Mouse (Mus musculus) intestine, postnatal 0 days (tissue): ENCODE results near the gene Olfr1245. TPM values are rescaled to one million over a fixed set of nuclear protein-coding genes. Genes with fewer than 3 reads are reported as not detected.
"Not testable (repeated sequence)": the region's sequence is repeated elsewhere in the genome, so short reads cannot be mapped to it uniquely, and the experiment has no call there.

Experiments
- ATAC-seq: fragments of 200-750 bp; cut with Nextera tagmentation; 2 replicates; pipeline ENCODE4 v1.8.0; 2017; ENCODE audit warnings: mild to moderate bottlenecking, moderate TSS enrichment, moderate library complexity
- H3K27ac ChIP-seq: fragments of 300-500 bp; sonication (generic); 2 replicates; pipeline ENCODE4 v1.5.1; 2014; ENCODE audit warnings: mild to moderate bottlenecking, low read depth, low read length, moderate library complexity
- H3K27me3 ChIP-seq: fragments of 300-500 bp; sonication (generic); replicated peaks from 2 replicates; pipeline ENCODE4 v1.6.1; 2014; ENCODE audit warnings: low read length, mixed read lengths; ENCODE audit not compliant: control insufficient read depth, insufficient read depth
- H3K36me3 ChIP-seq: fragments of 300-500 bp; sonication (generic); 2 replicates; pipeline ENCODE4 v1.6.1; 2014; ENCODE audit warnings: mild to moderate bottlenecking, moderate library complexity; ENCODE audit not compliant: control insufficient read depth, insufficient read depth
- H3K4me1 ChIP-seq: fragments of 300-500 bp; sonication (generic); replicated peaks from 2 replicates; pipeline ENCODE4 v1.6.1; 2014; ENCODE audit warnings: antibody characterized with exemption, low read length, mixed read lengths; ENCODE audit not compliant: control insufficient read depth, insufficient read depth
- H3K4me2 ChIP-seq: fragments of 300-500 bp; sonication (generic); replicated peaks from 2 replicates; pipeline ENCODE4 v1.6.1; 2014; ENCODE audit warnings: low read depth, mild to moderate bottlenecking, moderate library complexity
- H3K4me3 ChIP-seq: fragments of 300-500 bp; sonication (generic); 2 replicates; pipeline ENCODE4 v1.5.1; 2014; ENCODE audit warnings: low read depth, low read length
- H3K9ac ChIP-seq: fragments of 300-500 bp; sonication (generic); 2 replicates; pipeline ENCODE4 v1.6.1; 2014; ENCODE audit warnings: mild to moderate bottlenecking, low read depth, low read length
- H3K9me3 ChIP-seq: fragments of 300-500 bp; sonication (generic); 2 replicates; pipeline ENCODE4 v1.6.1; 2016; ENCODE audit warnings: mixed run types; ENCODE audit not compliant: control insufficient read depth
- CTCF ChIP-seq: sonication (generic); IDR thresholded peaks from 2 replicates; pipeline ENCODE4 v1.5.1; 2016; ENCODE audit warnings: low read depth, mild to moderate bottlenecking, control low read depth, antibody characterized with exemption, moderate library complexity
- WGBS: fragments of 180-500 bp; shearing (Covaris S2); extraction: QIAGEN DNeasy Blood & Tissue Kit; methylation state at CpG from one replicate; pipeline ENCODE4 v1.1.7; 2014; 5-methylcytosine and 5-hydroxymethylcytosine counted together
- polyA plus RNA-seq: library from polyadenylated mRNA; unstranded; fragments of >200 nt; fragmentation: Nextera tagmentation; extraction: Ambion mirVana; gene quantifications from 2 replicates; pipeline ENCODE4 v1.2.1, GENCODE M21; 2015

The Olfr1245 gene
- not detected in 2 replicates for polyA plus RNA-seq

- H3K27ac ChIP-seq, result no peak within 1 kb of the TSS
- no peak within 1 kb of the TSS for H3K9ac ChIP-seq
- no peaks in the 10 kb centered on the region for H3K4me1 ChIP-seq
- WGBS, result 85% methylated on average over 1 of the region's 1 CpGs
- H3K36me3 ChIP-seq, result no peaks in the 10 kb centered on the region
- no peak within 1 kb of the TSS for H3K4me3 ChIP-seq
- no peak within 1 kb of the TSS for H3K4me2 ChIP-seq
- no peaks in the 10 kb centered on the region for H3K27me3 ChIP-seq
- no peak for ATAC-seq
- peaks cover 3% of the 10 kb centered on the region; the same call in 1 of the 2 replicates for H3K9me3 ChIP-seq
- no peak for TF ChIP-seq CTCF
Measured at GRCm38 (mm10) chr2:89578347-89578746, at the start of gene Olfr1245. TSS of gene Olfr1245 (minus strand) at chr2:89578447.

GRCm38 (mm10) chr2:89618145-89618544 lies 39.9 kb upstream of the Olfr1245 start, which contains the start of gene Olfr1248:
TSS of gene Olfr1248 (minus strand) at chr2:89618245.
- H3K9ac ChIP-seq, H3K27ac ChIP-seq, H3K4me1 ChIP-seq, H3K4me3 ChIP-seq, H3K27me3 ChIP-seq, ATAC-seq, H3K4me2 ChIP-seq, H3K36me3 ChIP-seq, H3K9me3 ChIP-seq: not testable (repeated sequence)
- 97% methylated on average over 1 of the region's 1 CpGs for WGBS

- Histone ChIP-seq H3K4me3 (no peak within 1 kb of the TSS), H3K9ac (no peak within 1 kb of the TSS), H3K27ac (no peak within 1 kb of the TSS), H3K9me3 (no peaks in the 10 kb centered on the region), H3K36me3 (no peaks in the 10 kb centered on the region), H3K27me3 (no peaks in the 10 kb centered on the region), H3K4me2 (no peak within 1 kb of the TSS), H3K4me1 (no peaks in the 10 kb centered on the region)
- no peak for TF ChIP-seq CTCF
- ATAC-seq, result no peak
- WGBS, result 88% methylated on average over 2 of the region's 2 CpGs
Measured at GRCm38 (mm10) chr2:89614030-89614429, 35.8 kb upstream of the Olfr1245 start, which contains the start of gene Olfr1247. TSS of gene Olfr1247 (minus strand) at chr2:89614130.

GRCm38 (mm10) chr2:89593057-89593456 lies 14.8 kb upstream of the Olfr1245 start, which contains the start of gene Olfr1246:
TSS of gene Olfr1246 (minus strand) at chr2:89593157.
- 63% methylated on average over 2 of the region's 2 CpGs for WGBS
- no peak for ATAC-seq

GRCm38 (mm10) chr2:89562706-89563105 lies 15.5 kb downstream of the Olfr1245 start:
- H3K27me3 ChIP-seq, H3K4me2 ChIP-seq, H3K27ac ChIP-seq, H3K36me3 ChIP-seq, H3K4me1 ChIP-seq, H3K4me3 ChIP-seq, H3K9me3 ChIP-seq, ATAC-seq, H3K9ac ChIP-seq: not testable (repeated sequence)
- WGBS, result 59% methylated on average over 2 of the region's 2 CpGs

More at GRCm38 (mm10) chr2:89593057-89593456, 14.8 kb upstream of the Olfr1245 start, which contains the start of gene Olfr1246:
- H3K9ac ChIP-seq, result no peak within 1 kb of the TSS
- H3K4me2 ChIP-seq, result no peak within 1 kb of the TSS
- H3K9me3 ChIP-seq, result no peaks in the 10 kb centered on the region
- H3K4me3 ChIP-seq, result no peak within 1 kb of the TSS
- H3K36me3 ChIP-seq, result no peaks in the 10 kb centered on the region
- no peak within 1 kb of the TSS for H3K27ac ChIP-seq
- no peaks in the 10 kb centered on the region for H3K27me3 ChIP-seq
- H3K4me1 ChIP-seq, result no peaks in the 10 kb centered on the region
- no peak for TF ChIP-seq CTCF

GRCm38 (mm10) chr2:89544516-89544915 lies 33.7 kb downstream of the Olfr1245 start:
- WGBS, result 45% methylated on average over 2 of the region's 2 CpGs
- Histone ChIP-seq H3K9me3 (no peaks in the 10 kb centered on the region), H3K4me2 (no peak overlapping the region), H3K4me1 (no peaks in the 10 kb centered on the region), H3K27ac (no peak overlapping the region), H3K4me3 (no peak overlapping the region), H3K36me3 (no peaks in the 10 kb centered on the region), H3K9ac (no peak overlapping the region), H3K27me3 (no peaks in the 10 kb centered on the region)
- TF ChIP-seq CTCF, result peak; percentile 49
- ATAC-seq, result no peak

- WGBS, result 65% methylated on average over 1 of the region's 1 CpGs
Measured at GRCm38 (mm10) chr2:89539923-89540322, 38.3 kb downstream of the Olfr1245 start.

More at GRCm38 (mm10) chr2:89539923-89540322, 38.3 kb downstream of the Olfr1245 start:
- H3K27me3 ChIP-seq, result no peaks in the 10 kb centered on the region
- no peak overlapping the region for H3K4me2 ChIP-seq
- no peak for TF ChIP-seq CTCF
- no peaks in the 10 kb centered on the region for H3K36me3 ChIP-seq
- H3K4me1 ChIP-seq, result no peaks in the 10 kb centered on the region
- H3K9ac ChIP-seq, result no peak overlapping the region
- no peaks in the 10 kb centered on the region for H3K9me3 ChIP-seq
- no peak overlapping the region for H3K4me3 ChIP-seq
- no peak for ATAC-seq
- H3K27ac ChIP-seq, result no peak overlapping the region
